17 mouse cellular contexts compared by ENCODE assay signal in genomic region chr11:31815855-31816488, GRCm38 (mm10). TPM values are rescaled to one million over a fixed set of nuclear protein-coding genes. Genes with fewer than 3 reads are reported as not detected.
DNase-seq lines count a peak whose midpoint lies in the region; ATAC-seq and TF ChIP-seq lines count a peak whose summit lies in the region.
"Had no signal": no experiment of that assay in that cellular context is flagged by ENCODE, and none has a peak within 500 bp of the region (broad histone marks: within the 10 kb centered on the region; RNA-seq: fewer than 3 reads in every experiment).

No protein-coding gene starts in this region.

- peak; percentile 52 for DNase-seq in kidney, adult 2 months
- DNase-seq in liver, embryonic 11.5 days (ENCODE audit: low spot score), result no peak
- peak; percentile 60 to 73 for DNase-seq in left cerebral cortex, postnatal 36 days (ENCODE audit: low spot score in 2 of 2)
- DNase-seq in telencephalon, adult 2 months (ENCODE audit: low read depth, low spot score), result peak; percentile 91
- DNase-seq in urinary bladder, postnatal 4 days (ENCODE audit: low spot score in 2 of 2), result no peak
- no peak for DNase-seq in heart, postnatal 25 days (ENCODE audit: low spot score)
- DNase-seq: cerebellum, postnatal 14 days; heart, postnatal 4 days; kidney, postnatal 25 days; midbrain, embryonic 14.5 days had no signal

- no peak overlapping the region for H3K4me2 ChIP-seq in kidney, embryonic 14.5 days (replicated peaks; ENCODE audit: low read depth, low read length)
- no peak overlapping the region for H3K4me2 ChIP-seq in liver, embryonic 12.5 days
- no peak overlapping the region for H3K4me2 ChIP-seq in liver, embryonic 11.5 days
- H3K4me2 ChIP-seq: forebrain, embryonic 12.5 days; heart, embryonic 12.5 days had no signal

- no peak overlapping the region for H3K4me3 ChIP-seq in kidney, adult 2 months (ENCODE audit: insufficient read depth, low read depth, low read length)
- no peak overlapping the region for H3K4me3 ChIP-seq in kidney, embryonic 14.5 days (ENCODE audit: low read length)
- no peak overlapping the region for H3K4me3 ChIP-seq in liver, embryonic 12.5 days
- no peak overlapping the region for H3K4me3 ChIP-seq in liver, embryonic 11.5 days (ENCODE audit: low read depth, low read length)
- H3K4me3 ChIP-seq: forebrain, embryonic 12.5 days; heart, embryonic 12.5 days; myocyte had no signal

- 51% methylated on average over 12 of the region's 12 CpGs for WGBS in kidney, adult 2 months
- WGBS in kidney, embryonic 14.5 days, result 61% methylated on average over 12 of the region's 12 CpGs
- WGBS in liver, embryonic 12.5 days (ENCODE audit: insufficient replicate concordance), result 76% methylated on average over 12 of the region's 12 CpGs
- WGBS in liver, embryonic 11.5 days, result 82% methylated on average over 12 of the region's 12 CpGs

- no peaks in the 10 kb centered on the region for H3K9me3 ChIP-seq in kidney, embryonic 14.5 days (ENCODE audit: control insufficient read depth, low read length)
- no peaks in the 10 kb centered on the region for H3K9me3 ChIP-seq in liver, embryonic 12.5 days (replicated peaks)
- H3K9me3 ChIP-seq in liver, embryonic 11.5 days (ENCODE audit: control insufficient read depth, low read length), result no peaks in the 10 kb centered on the region
- H3K9me3 ChIP-seq: forebrain, embryonic 12.5 days; heart, embryonic 12.5 days had no signal

- no peak overlapping the region for H3K9ac ChIP-seq in kidney, embryonic 14.5 days (ENCODE audit: low read depth, low read length)
- no peak overlapping the region for H3K9ac ChIP-seq in liver, embryonic 12.5 days
- no peak overlapping the region for H3K9ac ChIP-seq in liver, embryonic 11.5 days (ENCODE audit: low read depth, low read length)
- H3K9ac ChIP-seq: forebrain, embryonic 12.5 days; heart, embryonic 12.5 days had no signal

- peak overlapping the region; percentile 35; the same call in 1 of the 2 replicates for H3K27ac ChIP-seq in kidney, adult 2 months (ENCODE audit: insufficient read depth, low read depth, low read length)
- no peak overlapping the region for H3K27ac ChIP-seq in kidney, embryonic 14.5 days (ENCODE audit: low read depth, low read length)
- peak overlapping the region; percentile 52; the same call in 1 of the 2 replicates for H3K27ac ChIP-seq in liver, embryonic 12.5 days
- H3K27ac ChIP-seq in liver, embryonic 11.5 days (ENCODE audit: low read depth, low read length), result no peak overlapping the region
- H3K27ac ChIP-seq: forebrain, embryonic 12.5 days had no signal

- TF ChIP-seq CTCF in kidney, adult 2 months (conservative IDR thresholded peaks at IDR 0.05; ENCODE audit: insufficient read depth, insufficient read length, low read depth, low read length), result no peak

- intact Hi-C loops in left cerebral cortex, postnatal 36 days (cut with DNase I), result loop anchor here (5.0 kb wide), 1 partner anchor 56 kb away; the partner anchor contains the start of gene Cpeb4
- intact Hi-C loops in heart, postnatal 25 days (cut with DNase I), result no loop called here

- ATAC-seq in kidney, embryonic 14.5 days (ENCODE audit: low FRiP score, low TSS enrichment), result no peak
- ATAC-seq in liver, embryonic 12.5 days, result no peak
- ATAC-seq in liver, embryonic 11.5 days (replicated peaks; ENCODE audit: low FRiP score), result no peak
- ATAC-seq: hindbrain, embryonic 16.5 days; intestine, postnatal 0 days had no signal

- no peaks in the 10 kb centered on the region for H3K27me3 ChIP-seq in kidney, adult 2 months (replicated peaks; ENCODE audit: control insufficient read depth, insufficient read depth, low read length)
- H3K27me3 ChIP-seq in kidney, embryonic 14.5 days (ENCODE audit: control insufficient read depth, insufficient read depth, low read length), result no peaks in the 10 kb centered on the region
- no peaks in the 10 kb centered on the region for H3K27me3 ChIP-seq in liver, embryonic 12.5 days (replicated peaks)
- no peaks in the 10 kb centered on the region for H3K27me3 ChIP-seq in liver, embryonic 11.5 days (replicated peaks; ENCODE audit: control insufficient read depth, insufficient read depth, low read length)
- H3K27me3 ChIP-seq: forebrain, embryonic 12.5 days; heart, embryonic 12.5 days had no signal

- peaks cover 9% of the 10 kb centered on the region for H3K4me1 ChIP-seq in kidney, adult 2 months (ENCODE audit: control insufficient read depth, insufficient read depth, low read length)
- H3K4me1 ChIP-seq in kidney, embryonic 14.5 days (ENCODE audit: control insufficient read depth, insufficient read depth, low read length), result no peaks in the 10 kb centered on the region
- H3K4me1 ChIP-seq in liver, embryonic 12.5 days, result peaks cover 47% of the 10 kb centered on the region
- H3K4me1 ChIP-seq in liver, embryonic 11.5 days (replicated peaks; ENCODE audit: control insufficient read depth, insufficient read depth, low read length), result peaks cover 15% of the 10 kb centered on the region

- H3K36me3 ChIP-seq in kidney, adult 2 months (ENCODE audit: control insufficient read depth, insufficient read depth, low read length), result no peaks in the 10 kb centered on the region
- H3K36me3 ChIP-seq in kidney, embryonic 14.5 days (ENCODE audit: control insufficient read depth, insufficient read depth, low read length), result no peaks in the 10 kb centered on the region
- no peaks in the 10 kb centered on the region for H3K36me3 ChIP-seq in liver, embryonic 12.5 days
- H3K36me3 ChIP-seq in liver, embryonic 11.5 days (ENCODE audit: control insufficient read depth, insufficient read depth, low read length), result no peaks in the 10 kb centered on the region
- H3K36me3 ChIP-seq: forebrain, embryonic 12.5 days; heart, embryonic 12.5 days had no signal

- TF ChIP-seq POLR2A in kidney, adult 2 months (IDR thresholded peaks at IDR 0.05; ENCODE audit: low read depth, low read length), result no peak

RNA-seq across cellular contexts. Expression of gene Cpeb4, which starts 56.0 kb away (rescaled TPM):
- polyA plus RNA-seq in kidney, adult 2 months (2012; rRNA removed), result 27.2 and 30.0 TPM in 2 replicates
- 3.0 and 5.0 TPM in 2 replicates for polyA plus RNA-seq in kidney, embryonic 14.5 days (2014; fragmentation: Nextera tagmentation; extraction: Ambion mirVana)
- 21.5 and 24.7 TPM in 2 replicates for polyA plus RNA-seq in liver, embryonic 12.5 days (2016; fragmentation: Nextera tagmentation; extraction: Ambion mirVana)
- polyA plus RNA-seq in liver, embryonic 11.5 days (2014; fragmentation: Nextera tagmentation; extraction: Ambion mirVana), result 14.4 and 15.8 TPM in 2 replicates
- total RNA-seq in left cerebral cortex, postnatal 36 days (2021), result 100 to 1,000 TPM; 146 to 158 TPM
- total RNA-seq in heart, postnatal 25 days (2021), result 10 to 100 TPM; 80.9 to 92.0 TPM

Comparison
In these comparisons a context has a peak if more than half of its experiments do, and no peak if none do; other contexts are left out.
1. H3K27ac ChIP-seq: peak in kidney, adult 2 months (single experiment) and liver, embryonic 12.5 days (single experiment); none in kidney, embryonic 14.5 days (single experiment) and liver, embryonic 11.5 days (single experiment).
2. DNase-seq: peak in kidney, adult 2 months (single experiment), left cerebral cortex, postnatal 36 days (2 of 2) and telencephalon, adult 2 months (single experiment); none in liver, embryonic 11.5 days (single experiment), urinary bladder, postnatal 4 days (0 of 2) and heart, postnatal 25 days (single experiment).